Mouse (Mus musculus): ENCODE data around the gene BC025920.

GRCm38 (mm10) chr10:81608308-81608707 lies 2.2 kb downstream of the BC025920 start:
- no peak for TF ChIP-seq CTCF (IDR thresholded peaks at IDR 0.05; ENCODE audit: borderline replicate concordance, insufficient read depth, low read depth, low read length)
- no peak for TF ChIP-seq POLR2A (IDR thresholded peaks at IDR 0.05; ENCODE audit: borderline replicate concordance, insufficient read depth, low read length)

Measured in cerebellum, adult 2 months (tissue).